Mouse (Mus musculus) stomach, postnatal 0 days (tissue): Measurements from ENCODE around the gene Ss18l1. TPM values are rescaled to one million over a fixed set of nuclear protein-coding genes. Genes with fewer than 3 reads are reported as not detected.

Experiments
- ATAC-seq: fragments of 200-750 bp; cut with Nextera tagmentation; 2 replicates; pipeline ENCODE4 v1.8.0; 2017; ENCODE audit not compliant: low FRiP score, low TSS enrichment
- DNase-seq: peaks from one replicate; pipeline ENCODE4 v3.0.0-alpha.2; 2016; ENCODE audit warnings: low spot score
- H3K27ac ChIP-seq: fragments of 300-500 bp; sonication (generic); replicated peaks from 2 replicates; pipeline ENCODE4 v1.5.1; 2014; ENCODE audit warnings: mild to moderate bottlenecking, control low read depth
- H3K27me3 ChIP-seq: fragments of 300-500 bp; sonication (generic); 2 replicates; pipeline ENCODE4 v1.6.1; 2014; ENCODE audit warnings: low read length; ENCODE audit not compliant: control insufficient read depth, insufficient read depth
- H3K36me3 ChIP-seq: fragments of 300-500 bp; sonication (generic); 2 replicates; pipeline ENCODE4 v1.6.1; 2014; ENCODE audit warnings: low read length, mixed read lengths; ENCODE audit not compliant: control insufficient read depth, insufficient read depth
- H3K4me1 ChIP-seq: fragments of 300-500 bp; sonication (generic); replicated peaks from 2 replicates; pipeline ENCODE4 v1.6.1; 2014; ENCODE audit warnings: antibody characterized with exemption; ENCODE audit not compliant: control insufficient read depth, insufficient read depth
- H3K4me2 ChIP-seq: fragments of 300-500 bp; sonication (generic); replicated peaks from 2 replicates; pipeline ENCODE4 v1.6.1; 2014; ENCODE audit warnings: low read depth, mild to moderate bottlenecking, control low read depth, moderate library complexity
- H3K4me3 ChIP-seq: fragments of 300-500 bp; sonication (generic); 2 replicates; pipeline ENCODE4 v1.5.1; 2014; ENCODE audit warnings: low read depth, low read length, control low read depth
- H3K9ac ChIP-seq: fragments of 300-500 bp; sonication (generic); 2 replicates; pipeline ENCODE4 v1.6.1; 2014; ENCODE audit warnings: mild to moderate bottlenecking, low read length, control low read depth, mixed read lengths
- H3K9me3 ChIP-seq: fragments of 300-500 bp; sonication (generic); 2 replicates; pipeline ENCODE4 v1.6.1; 2016; ENCODE audit warnings: low read length; ENCODE audit not compliant: control insufficient read depth
- CTCF ChIP-seq: IDR thresholded peaks from 2 replicates; pipeline ENCODE4 v1.5.1; 2016; ENCODE audit warnings: antibody characterized with exemption, low read depth, mild to moderate bottlenecking, moderate library complexity
- EP300 ChIP-seq: optimal IDR thresholded peaks from 2 replicates; pipeline ENCODE3; 2016; ENCODE audit warnings: antibody characterized with exemption
- WGBS: fragments of 180-500 bp; shearing (Covaris S2); extraction: QIAGEN DNeasy Blood & Tissue Kit; methylation state at CpG from one replicate; pipeline ENCODE4 v1.1.7; 2014; 5-methylcytosine and 5-hydroxymethylcytosine counted together
- polyA plus RNA-seq: library from polyadenylated mRNA; unstranded; fragments of >200 nt; fragmentation: Nextera tagmentation; extraction: Ambion mirVana; gene quantifications from 2 replicates; pipeline ENCODE4 v1.2.1, GENCODE M21; 2015

The Ss18l1 gene
- polyA plus RNA-seq, 1 experiment from 2014 or later: 1.4 TPM

DNA sequence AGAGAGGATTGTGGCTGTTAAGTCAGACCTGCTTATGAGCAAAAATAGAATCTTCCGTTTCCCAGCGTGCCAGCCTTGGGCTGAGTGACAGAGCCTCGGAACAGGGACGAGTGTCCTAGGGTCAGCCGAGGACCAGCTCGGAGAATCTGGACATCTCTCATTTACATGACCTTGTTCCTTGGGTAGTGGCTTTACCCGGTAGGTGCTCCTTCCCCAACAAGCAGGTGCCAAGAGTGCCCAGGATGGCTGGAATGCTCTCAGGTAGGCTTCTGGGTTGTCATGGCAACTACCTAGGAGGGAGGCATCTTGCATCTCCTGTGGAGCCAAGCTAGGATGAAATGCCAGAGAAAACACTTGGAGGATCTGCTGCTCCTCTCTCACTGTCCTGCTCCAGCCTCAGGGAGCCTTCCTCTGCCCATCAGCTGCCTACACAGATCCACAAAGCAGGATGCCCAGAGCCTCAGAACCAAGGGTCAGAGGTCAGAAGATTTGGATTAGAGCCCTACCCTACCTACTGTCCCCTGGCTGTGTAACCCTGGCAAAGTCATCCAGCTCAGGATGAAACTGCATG is 22.1 kb upstream of the Ss18l1 start:
- H3K27me3 ChIP-seq: no peaks in the 10 kb centered on the region
- 82% methylated on average over 7 of the region's 7 CpGs for WGBS
- H3K9me3 ChIP-seq: no peaks in the 10 kb centered on the region
- no peak overlapping the region for H3K4me3 ChIP-seq
- ATAC-seq: no peak
- H3K27ac ChIP-seq: no peak overlapping the region
- DNase-seq: no peak
- no peaks in the 10 kb centered on the region for H3K36me3 ChIP-seq
- H3K9ac ChIP-seq: no peak overlapping the region
- H3K4me2 ChIP-seq: no peak overlapping the region
- H3K4me1 ChIP-seq: no peaks in the 10 kb centered on the region
- TF ChIP-seq CTCF (no peak), EP300 (no peak)

DNA sequence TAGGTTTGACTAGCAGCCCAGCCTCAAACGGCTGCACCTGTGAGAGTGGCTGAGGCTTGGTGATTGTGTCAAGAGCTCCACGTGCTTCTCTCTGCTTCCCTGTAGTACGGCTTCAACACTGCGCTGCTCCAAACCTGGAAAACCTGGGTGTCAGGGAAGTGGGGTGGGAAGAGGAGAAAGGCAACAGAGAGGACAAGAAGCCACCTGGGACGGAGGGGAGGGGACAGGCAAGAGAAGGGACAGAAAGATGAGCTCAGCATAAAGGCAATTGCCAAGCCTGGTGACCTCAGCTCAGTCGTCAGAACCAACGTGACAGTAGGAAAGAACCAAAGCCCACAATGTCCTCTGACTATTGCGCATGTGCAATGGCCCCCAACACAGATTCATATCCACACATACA is 21.4 kb upstream of the Ss18l1 start:
- Histone ChIP-seq H3K27ac (no peak overlapping the region), H3K4me3 (no peak overlapping the region), H3K4me2 (no peak overlapping the region), H3K36me3 (no peaks in the 10 kb centered on the region), H3K9me3 (no peaks in the 10 kb centered on the region), H3K27me3 (no peaks in the 10 kb centered on the region), H3K4me1 (no peaks in the 10 kb centered on the region), H3K9ac (no peak overlapping the region)
- no peak for DNase-seq
- 75% methylated on average over 8 of the region's 8 CpGs for WGBS
- no peak for ATAC-seq
- TF ChIP-seq CTCF (no peak), EP300 (no peak)

DNA sequence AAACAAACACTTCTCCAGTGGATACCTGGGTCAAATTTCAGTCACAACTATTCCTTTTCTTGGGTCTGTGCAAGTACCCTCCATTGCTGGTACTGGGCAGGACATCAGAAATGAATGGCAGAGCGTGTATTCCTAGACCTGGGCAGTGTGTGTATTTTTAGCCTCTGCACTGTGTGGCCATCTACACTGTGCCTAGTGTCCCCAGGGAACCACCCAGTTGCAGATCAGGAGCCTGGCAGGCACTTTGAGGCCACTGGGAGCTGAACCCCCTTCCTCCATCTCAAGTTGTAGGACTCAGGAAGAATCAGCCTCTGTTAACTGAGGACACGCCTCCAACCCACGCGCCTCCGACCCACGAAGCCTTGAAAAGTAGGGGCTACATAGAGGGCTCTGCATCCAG is 19.6 kb upstream of the Ss18l1 start:
- DNase-seq (no peak), ATAC-seq (no peak)
- no peaks in the 10 kb centered on the region for H3K36me3 ChIP-seq
- no peak overlapping the region for H3K4me3 ChIP-seq
- TF ChIP-seq CTCF: no peak
- no peak for TF ChIP-seq EP300
- H3K9me3 ChIP-seq: no peaks in the 10 kb centered on the region
- H3K4me1 ChIP-seq: no peaks in the 10 kb centered on the region; the same call in none of the 2 replicates
- H3K27ac ChIP-seq: no peak overlapping the region
- H3K4me2 ChIP-seq: no peak overlapping the region
- WGBS: 57% methylated on average over 6 of the region's 6 CpGs
- no peak overlapping the region for H3K9ac ChIP-seq
- no peaks in the 10 kb centered on the region for H3K27me3 ChIP-seq

DNA sequence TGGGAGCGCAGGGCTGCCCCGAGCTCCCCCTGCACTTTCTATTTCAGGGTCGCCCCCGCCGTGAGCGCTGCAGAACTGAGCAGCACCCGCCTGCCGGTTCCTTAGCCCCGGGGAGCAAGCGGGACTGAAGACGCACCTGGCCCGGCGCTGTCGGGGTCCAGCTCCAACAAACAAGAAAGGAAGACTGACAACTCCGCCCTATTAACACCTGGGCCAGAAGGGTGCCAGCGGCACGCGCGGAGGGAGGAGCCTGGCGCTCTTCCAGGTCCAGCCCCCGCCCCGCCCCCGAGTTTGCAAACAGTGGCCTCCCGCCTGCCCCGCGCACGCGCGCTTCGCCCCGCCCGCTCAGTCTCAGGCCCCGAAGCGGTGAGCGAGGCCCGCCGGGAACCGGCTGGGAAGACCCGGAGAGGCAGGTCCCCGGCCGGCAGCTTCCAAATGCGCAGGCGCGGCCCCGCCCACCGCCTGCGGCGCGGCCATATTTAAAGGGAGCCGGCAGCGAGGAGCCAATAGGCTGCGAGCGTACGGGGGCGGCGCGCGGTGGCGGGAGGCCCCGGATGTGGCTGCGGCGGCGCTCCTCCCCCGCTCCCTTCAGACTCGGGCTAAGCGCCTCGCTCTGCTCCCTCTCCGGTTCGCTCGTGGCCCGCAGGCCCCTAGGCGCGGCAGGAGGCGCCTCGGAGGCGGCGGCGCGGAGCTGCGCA is 17.8 kb upstream of the Ss18l1 start, which contains the start of gene Lsm14b:
Gene Lsm14b (plus strand): TSS at position 587 of the 698 bp plus-strand sequence.
- peak; percentile 99 for DNase-seq
- Histone ChIP-seq H3K4me1 (no peaks in the 10 kb centered on the region; the same call in none of the 2 replicates), H3K4me3 (peak within 1 kb of the TSS; percentile 84), H3K36me3 (no peaks in the 10 kb centered on the region; the same call in 1 of the 2 replicates), H3K9me3 (no peaks in the 10 kb centered on the region), H3K27me3 (no peaks in the 10 kb centered on the region), H3K4me2 (peak within 1 kb of the TSS; percentile 99), H3K9ac (peak within 1 kb of the TSS; percentile 84), H3K27ac (peak within 1 kb of the TSS; percentile 93)
- under 1% methylated on average over 61 of the region's 80 CpGs for WGBS
- TF ChIP-seq CTCF (peak; percentile 21; the same call in 1 of the 2 replicates), EP300 (no peak)
- ATAC-seq: peak; percentile 96

DNA sequence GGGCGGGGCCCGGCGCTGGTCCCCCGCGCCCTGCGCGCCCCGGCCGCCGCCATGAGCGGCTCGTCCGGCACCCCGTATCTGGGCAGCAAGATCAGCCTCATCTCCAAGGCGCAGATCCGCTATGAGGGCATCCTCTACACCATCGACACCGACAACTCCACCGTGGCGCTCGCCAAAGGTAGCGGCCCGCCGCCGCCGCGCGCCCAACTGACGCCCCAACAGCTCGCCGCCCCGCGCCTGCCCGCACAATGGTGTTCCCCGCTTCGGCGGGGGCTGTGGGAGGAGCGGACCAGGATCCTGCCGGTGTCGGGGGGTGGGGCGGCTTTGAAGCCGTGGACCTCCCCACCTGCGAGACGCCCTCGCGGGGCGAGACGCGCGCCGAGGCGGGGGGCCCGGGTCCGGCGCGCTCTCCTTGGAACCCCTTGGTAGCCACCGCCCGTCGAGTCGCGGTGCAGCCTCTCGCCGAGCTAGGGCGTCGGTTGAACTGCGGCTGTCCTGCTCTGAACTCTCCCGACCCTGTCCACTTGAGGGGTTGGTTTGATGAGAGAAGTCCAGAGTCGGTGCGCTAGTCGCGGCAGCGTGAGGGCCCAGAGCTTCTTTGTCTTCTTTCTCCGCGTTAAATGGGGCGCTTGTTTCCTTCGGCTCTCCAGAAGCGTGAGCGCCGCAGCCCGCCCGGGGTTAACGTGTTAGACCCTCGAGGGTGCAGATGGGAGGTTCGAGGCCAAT is 17.0 kb upstream of the Ss18l1 start:
- Histone ChIP-seq H3K4me2 (peak overlapping the region; percentile 99), H3K27ac (peak overlapping the region; percentile 93), H3K9ac (peak overlapping the region; percentile 84), H3K36me3 (no peaks in the 10 kb centered on the region; the same call in 1 of the 2 replicates), H3K4me1 (no peaks in the 10 kb centered on the region; the same call in none of the 2 replicates), H3K27me3 (no peaks in the 10 kb centered on the region), H3K4me3 (peak overlapping the region; percentile 84), H3K9me3 (no peaks in the 10 kb centered on the region)
- DNase-seq (peak; percentile 56), ATAC-seq (peak; percentile 10)
- WGBS: 1% methylated on average over 58 of the region's 84 CpGs
- no peak for TF ChIP-seq CTCF
- TF ChIP-seq EP300: no peak

DNA sequence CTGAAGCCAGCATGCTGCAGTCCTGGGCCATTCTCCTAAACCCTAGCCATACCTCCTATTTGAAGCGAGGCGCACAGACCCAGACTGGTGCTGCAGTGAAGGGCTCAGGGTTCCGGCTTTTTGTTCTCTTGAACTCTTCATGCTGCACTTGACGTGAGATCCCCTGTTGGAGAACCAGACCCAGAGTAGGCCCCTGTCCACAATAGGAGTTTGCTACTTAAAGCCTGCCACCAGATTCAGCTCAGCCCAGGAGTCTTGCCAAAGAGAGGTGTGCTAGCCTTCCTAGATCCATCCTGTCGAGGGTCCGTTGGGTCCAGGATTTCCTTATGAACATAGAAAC is 16.5 kb upstream of the Ss18l1 start:
- peak overlapping the region; percentile 84 for H3K9ac ChIP-seq
- WGBS: 13% methylated on average over 6 of the region's 6 CpGs
- TF ChIP-seq EP300 (no peak), CTCF (no peak)
- no peaks in the 10 kb centered on the region for H3K9me3 ChIP-seq
- H3K4me1 ChIP-seq: no peaks in the 10 kb centered on the region; the same call in none of the 2 replicates
- H3K27me3 ChIP-seq: no peaks in the 10 kb centered on the region
- ATAC-seq: no peak
- peak overlapping the region; percentile 84 for H3K4me3 ChIP-seq
- no peak for DNase-seq
- peak overlapping the region; percentile 99 for H3K4me2 ChIP-seq
- no peak overlapping the region for H3K27ac ChIP-seq
- peaks cover 2% of the 10 kb centered on the region for H3K36me3 ChIP-seq
